Mouse (Mus musculus): ENCODE results near the gene Fam122b.

The Fam122b gene

GRCm38 (mm10) chrX:53196392-53196791 is 73.2 kb downstream of the Fam122b start:
- no peak for DNase-seq

Measured in layer of hippocampus, adult 9-11 months (tissue).